Mouse (Mus musculus) right cerebral cortex, postnatal 25 days (tissue): ENCODE data around the gene Sox5.
"Not testable (repeated sequence)": the region's sequence is repeated elsewhere in the genome, so short reads cannot be mapped to it uniquely, and the experiment has no call there.

Experiments
- DNase-seq: peaks from one replicate; pipeline ENCODE4 v3.0.0; 2022

The Sox5 gene

DNA sequence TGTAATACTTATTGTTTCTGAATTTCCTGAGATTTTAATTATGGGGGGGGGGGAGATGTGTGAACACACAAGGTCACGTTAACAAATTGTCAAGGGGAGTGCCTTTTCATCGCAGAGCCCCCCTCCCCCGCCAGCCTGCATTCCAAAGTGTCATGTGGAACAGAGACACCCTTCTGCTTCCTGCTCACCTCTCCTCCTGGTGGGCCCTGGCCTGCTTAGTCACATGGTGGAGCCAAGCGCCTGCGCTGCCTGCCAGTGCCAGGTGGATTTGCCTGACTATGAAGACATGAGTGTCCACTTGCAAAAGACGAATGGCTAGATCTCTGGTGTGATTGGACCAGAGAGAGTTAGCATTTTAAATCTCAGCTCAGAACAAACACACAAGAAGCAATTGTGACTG is 462.1 kb downstream of the Sox5 start:
- no peak for DNase-seq

DNA sequence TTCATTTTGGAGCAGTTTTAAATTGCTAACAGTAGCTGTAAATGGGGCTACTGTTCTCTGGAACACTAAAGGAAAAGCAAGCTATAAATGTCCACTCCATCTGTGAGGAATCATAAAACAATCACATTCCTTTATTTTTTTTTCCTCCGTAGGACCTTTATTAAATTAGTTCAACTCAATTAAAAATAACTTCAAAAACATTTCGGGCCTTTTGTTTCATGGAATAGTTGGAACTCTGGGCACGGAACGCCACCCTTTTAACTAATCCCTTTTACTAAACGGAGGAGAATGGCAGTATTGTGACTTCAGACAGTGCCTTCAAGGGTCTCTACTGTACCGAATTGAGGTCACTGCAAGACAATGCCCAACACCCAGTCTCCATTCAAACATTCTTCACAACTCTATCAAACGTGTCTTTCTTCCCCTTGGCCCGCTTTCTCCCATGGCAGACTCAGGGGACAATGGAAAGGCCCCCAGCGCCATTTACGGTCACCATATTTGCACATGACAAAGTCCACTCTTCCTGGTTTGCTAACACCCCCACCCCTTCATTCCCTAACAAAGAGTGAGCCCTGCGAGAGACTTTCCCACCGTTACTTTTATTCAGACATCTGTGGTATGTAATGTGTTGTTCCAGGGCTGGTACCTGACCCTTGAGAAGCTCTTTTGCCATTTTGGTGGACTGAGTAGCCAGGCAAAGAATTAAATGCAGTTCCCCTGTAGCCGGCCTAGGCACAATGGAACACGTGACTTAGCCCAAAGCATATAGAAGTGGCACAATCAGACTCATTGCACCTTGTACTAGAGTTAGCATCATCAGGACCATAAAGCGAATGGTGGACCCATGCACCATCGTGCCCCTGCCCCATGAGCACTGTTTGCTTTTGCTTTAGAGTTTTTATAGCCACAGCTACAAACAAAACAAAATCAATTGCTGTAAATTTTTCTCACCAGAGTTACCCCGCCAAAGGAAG is 468.7 kb downstream of the Sox5 start:
- no peak for DNase-seq

DNA sequence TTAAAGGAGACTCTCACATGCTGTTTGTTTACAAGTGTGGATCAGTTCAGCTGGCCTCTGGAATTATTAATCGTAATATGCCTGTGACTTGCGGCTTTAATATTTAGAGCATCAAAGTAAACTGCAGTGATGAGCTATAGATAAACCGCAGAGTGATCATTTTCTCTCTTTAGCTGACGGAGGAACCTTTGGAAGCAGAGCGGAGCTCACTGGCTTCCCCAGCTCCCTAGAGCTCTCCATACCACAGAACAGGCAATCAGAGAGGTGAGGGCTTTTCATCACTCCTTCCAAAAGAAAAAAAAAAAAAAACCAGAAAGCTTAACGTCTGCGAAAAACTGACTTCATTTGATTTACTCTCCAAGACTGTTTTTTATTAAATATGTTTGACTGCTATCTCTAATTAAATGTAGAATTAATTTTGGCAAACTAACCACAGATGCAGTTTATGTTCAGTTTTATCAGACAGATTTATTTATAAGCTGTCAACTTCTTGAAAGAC is 469.4 kb downstream of the Sox5 start:
- no peak for DNase-seq

DNA sequence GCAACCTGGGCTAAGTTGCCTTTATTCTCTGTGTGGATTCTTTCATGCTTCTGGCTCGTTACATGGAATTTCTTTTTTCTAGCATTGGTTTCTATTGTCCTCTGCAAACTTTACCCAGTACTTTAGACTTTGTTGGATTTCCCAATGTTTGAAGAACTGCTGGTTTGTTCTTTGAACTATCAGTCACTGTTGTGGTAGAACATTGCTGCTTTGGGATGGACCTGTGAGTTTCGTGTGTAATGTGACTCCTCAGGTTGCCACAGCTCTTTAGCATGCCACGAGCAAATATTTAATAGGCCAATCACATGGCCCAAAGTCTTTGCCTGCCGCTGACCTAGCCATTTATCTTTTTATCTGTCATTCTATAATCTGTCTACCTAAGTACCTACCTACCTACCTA is 470.0 kb downstream of the Sox5 start:
- no peak for DNase-seq

DNA sequence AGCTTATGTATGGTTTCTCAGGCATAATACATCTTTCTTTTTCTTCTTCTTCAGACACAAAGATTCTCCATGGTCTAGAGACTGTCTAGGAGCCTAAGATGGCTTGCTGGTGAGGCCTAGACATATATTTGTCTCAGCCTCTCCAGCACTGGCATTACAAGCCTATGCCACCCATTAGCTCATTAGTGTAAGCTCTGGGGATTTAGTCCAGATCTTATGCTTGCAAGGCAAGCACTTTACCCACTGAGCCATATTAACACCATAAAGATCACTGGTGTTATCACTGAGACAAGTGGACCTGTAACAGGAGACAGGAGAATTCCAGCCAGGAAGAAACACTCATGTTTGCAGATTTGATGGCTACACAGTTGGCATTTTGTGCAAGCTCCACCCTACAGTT is 472.6 kb downstream of the Sox5 start:
- DNase-seq, result no peak

DNA sequence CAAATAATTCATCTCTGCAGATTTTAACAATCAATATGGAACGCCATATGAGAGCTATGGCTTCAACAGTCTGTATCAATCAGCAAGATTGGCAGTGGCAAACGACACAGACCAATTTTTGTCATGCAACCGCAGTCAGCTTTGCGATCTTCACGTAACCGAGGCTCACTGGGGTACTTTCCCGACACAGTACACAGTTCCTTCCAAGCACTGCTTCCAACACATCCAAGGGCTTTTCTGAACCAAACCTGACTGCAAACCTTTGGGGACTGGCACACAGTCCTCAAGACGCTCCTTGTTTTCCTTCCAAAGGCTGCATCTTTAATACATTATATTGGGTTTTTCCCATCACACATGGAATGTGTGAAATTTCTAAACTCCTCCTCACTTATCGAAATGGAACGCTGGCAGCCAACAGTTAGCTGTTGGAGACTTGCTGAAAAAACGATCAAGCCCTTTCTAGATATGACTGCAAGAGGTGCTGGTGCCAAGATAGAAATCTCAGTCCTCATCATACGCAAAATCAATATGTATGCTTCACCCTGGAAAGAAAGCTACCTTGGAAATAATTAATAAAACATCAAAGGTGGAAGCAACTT is 474.1 kb downstream of the Sox5 start:
- DNase-seq, result no peak

DNA sequence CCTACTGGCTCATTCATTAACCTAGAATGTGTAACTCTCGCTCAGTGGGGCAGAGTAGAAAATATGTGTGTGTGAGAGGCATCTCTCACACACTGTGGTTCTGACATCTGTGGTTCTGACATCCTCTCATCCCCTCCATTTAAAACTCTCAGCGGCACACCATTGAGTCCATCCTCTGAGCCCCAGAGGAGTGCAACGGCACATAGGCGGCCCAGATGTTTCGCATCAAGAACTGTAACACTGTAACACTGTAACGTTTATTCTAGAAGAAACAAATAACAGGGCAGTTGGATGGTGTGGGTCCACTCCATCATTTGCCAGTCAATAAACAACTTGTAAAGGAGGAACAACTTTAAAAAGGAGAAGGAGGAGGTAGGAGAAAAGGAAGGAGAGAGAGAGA is 479.0 kb downstream of the Sox5 start:
- no peak for DNase-seq

DNA sequence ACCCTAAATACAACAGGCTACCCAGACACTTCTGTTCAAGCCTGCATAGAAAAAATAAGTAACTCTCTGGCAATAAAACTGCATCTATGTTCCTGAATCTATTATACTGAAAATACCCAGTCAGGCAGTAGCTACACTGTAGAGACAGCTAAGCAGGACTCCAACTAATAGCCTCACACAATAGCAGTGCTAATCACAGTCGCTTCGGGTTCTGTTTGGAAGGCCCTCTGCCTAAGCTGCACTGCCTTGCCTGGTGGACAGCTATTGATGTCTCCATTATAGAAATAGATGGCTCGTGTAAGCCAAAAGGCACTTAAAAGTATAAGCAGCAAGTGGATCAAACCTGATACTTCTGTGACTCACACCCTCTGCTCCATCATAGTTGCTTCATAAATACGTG is 480.7 kb downstream of the Sox5 start:
- no peak for DNase-seq

DNA sequence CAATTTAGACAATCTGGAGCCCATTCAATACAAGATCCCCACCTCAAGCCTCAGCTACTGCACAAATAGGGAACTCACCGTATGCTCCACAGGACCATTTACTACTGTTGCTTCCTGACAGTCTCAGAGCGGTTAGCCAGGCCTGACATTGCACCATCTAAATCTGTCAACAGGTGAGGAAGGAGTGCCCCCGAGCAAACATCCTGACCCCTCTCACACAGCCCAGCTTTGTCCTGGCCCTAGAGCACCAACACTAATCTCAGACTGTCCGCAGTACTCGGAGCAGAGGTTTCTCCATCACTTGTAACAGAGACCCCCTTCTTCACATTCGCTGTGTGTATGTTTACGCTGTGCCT is 482.3 kb downstream of the Sox5 start:
- DNase-seq, result no peak

DNA sequence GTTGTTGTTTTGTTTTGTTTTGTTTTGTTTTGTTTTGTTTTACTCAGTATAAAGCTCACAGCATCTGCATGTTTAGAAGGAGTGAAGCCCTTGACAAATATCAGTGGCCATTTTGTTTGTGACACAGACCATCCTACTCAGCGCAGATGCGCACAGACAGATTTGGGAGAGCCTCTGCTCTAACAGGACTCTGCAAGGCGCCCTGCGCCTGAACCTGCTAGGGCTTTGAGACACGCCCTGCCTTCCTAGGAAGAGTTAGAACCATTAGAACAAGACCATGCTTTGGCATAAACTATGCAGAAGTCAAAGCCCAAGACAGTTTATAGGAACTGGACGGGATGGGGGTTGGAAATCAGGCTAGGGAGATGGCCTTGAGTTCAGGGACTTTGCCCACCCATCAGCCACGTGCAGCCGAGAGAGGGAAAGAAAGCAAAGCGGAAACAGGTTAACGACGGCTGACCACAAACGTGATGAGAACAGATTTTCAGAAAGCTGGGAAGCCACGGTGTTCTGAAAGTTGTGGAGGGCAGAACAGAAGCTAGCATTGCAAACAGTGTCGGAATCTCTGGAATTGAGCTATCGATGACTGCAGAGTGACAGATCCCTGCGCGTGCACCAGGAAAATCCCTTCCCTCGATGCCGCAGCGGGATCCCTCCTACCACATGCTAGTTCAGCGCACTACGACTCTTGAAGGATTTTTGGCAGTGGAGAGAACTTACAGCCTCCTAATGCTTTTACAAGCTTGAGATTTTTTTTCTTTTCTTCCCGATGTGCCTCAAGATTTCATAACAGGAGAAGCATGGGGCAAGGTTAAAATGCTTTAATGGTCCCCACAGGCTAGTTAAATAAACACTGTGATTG is 482.9 kb downstream of the Sox5 start:
- no peak for DNase-seq

DNA sequence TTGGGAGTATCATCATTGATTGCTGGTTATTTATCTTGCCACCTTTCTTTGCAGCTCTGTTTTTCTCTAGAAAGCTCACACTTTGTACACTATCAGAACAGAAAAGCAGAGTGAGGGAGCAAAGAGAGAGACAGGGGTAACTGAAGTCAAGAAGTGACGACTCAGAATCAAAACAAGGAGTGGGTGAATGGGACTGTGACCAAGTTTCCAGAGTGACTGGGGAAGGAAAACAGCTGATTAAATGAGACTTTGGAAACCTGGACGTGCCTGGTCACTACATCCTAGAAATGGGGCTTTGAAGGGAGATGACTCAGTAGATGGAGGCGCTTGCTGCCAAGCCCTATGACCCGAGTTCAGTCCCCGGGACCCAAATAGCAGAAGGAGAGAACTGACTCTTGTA is 483.9 kb downstream of the Sox5 start:
- no peak for DNase-seq

DNA sequence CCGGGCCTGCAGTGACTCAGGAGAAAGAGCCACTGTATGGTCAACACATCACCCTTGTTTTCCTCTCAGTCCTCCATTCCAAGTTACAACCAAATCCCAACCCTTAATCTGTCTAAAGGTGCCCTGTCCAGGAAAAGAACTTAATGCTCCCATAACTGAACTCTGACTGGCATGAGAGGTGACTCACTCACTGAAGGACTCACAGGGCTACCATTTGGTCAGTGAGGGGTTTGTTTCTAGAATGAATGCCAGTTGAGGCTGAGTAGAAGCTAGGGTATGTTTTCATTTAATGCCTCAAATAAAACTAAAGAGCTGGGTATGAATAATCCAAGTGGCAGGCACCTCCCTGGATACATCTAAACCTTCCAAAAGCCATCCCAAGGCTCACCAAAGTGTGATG is 484.6 kb downstream of the Sox5 start:
- DNase-seq, result no peak

DNA sequence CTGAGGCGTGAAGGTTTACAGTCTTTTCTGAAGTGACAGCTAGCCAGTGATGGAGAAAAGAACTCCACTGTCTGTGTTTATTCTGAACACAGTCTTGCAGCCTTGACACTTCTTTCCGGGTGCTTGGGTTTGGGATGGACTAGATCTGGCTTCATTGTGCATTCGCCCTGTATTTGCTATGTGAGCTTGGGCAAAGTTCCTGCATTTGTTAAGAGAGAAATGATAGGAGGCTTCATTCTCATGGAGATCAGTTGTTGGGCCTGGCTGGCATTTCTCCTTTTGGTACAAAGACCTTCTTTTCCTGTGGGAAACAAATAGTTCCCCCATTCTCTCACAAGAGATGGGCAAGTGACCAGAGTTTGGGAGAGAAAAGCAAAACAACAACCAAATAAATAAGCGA is 490.3 kb downstream of the Sox5 start:
- DNase-seq, result no peak

DNA sequence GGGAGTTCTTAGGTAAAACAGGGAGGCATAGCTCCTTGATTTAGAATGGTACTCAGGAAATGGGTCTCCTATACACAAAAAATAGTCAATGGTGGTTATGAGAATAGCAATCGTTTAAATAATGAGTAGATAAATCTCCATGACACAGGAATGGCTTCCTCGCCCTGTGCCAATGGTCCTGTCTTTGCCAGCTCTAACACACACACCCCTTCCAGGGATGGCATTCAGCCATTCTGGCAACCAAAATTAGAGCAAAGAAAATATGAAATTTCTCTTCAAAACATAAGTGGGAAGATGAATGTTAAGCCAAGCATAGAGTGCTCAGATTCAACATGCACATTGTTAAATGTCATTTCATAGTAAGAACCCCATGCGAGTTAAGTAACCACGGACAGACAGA is 495.7 kb downstream of the Sox5 start:
- DNase-seq, result no peak

DNA sequence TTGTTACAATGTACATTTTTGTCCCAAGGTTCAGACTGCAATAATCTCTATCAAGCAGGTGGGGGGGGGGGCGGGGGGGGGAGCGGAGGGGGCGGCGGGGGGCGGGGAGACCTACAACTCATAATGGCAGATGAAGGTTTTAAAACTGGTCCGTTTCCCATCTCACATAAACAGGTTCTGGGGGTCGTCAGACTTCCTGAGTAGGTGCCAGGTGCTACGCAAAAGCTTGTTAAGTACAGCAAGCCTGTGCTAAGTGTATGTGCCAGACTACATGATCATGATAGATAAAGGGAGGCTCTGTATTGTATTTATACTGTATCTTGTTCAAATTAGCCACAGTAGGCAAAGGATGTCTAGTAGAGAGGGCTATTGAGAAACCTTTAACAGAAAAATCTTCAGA is 498.6 kb downstream of the Sox5 start:
- DNase-seq, result no peak

DNA sequence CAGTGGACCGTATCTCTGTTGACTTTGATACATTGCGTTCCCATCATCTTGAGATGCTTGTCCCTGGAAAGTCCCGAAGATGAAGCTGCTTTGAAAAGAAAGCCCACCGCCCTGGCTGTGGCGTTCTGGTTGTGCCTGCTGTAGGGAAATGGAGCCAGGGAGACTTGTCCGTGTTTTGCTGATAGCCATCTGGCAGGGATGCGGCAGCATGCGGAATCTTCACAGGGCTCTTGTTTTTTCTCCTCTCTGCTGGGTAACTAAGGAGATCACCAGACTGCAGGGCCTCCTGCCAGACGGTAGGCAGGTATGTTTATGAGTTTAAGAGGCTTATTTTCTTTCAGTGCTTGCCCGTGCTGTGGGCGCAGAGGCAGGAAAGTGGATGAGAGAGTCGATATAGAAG is 499.0 kb downstream of the Sox5 start:
- peak; percentile 48 for DNase-seq

DNA sequence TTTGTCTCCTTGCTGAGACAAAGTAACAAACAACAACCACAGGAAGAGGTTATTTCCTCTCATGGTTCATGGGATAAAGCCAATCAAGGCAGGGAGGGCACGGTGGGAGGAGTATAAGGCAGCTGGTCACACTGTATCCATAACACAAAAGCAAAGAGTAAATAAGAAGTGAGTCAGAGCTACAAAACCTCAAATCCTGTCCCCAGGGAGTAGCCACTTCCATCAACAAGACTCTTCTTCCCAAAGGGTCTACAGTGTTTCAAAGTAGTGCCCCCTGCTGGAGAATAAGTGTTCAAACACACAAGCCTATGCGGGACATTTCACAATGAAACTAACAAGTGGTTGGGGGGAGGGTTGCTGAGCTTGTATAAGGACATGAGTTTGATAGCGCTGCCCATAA is 500.1 kb downstream of the Sox5 start:
- no peak for DNase-seq

DNA sequence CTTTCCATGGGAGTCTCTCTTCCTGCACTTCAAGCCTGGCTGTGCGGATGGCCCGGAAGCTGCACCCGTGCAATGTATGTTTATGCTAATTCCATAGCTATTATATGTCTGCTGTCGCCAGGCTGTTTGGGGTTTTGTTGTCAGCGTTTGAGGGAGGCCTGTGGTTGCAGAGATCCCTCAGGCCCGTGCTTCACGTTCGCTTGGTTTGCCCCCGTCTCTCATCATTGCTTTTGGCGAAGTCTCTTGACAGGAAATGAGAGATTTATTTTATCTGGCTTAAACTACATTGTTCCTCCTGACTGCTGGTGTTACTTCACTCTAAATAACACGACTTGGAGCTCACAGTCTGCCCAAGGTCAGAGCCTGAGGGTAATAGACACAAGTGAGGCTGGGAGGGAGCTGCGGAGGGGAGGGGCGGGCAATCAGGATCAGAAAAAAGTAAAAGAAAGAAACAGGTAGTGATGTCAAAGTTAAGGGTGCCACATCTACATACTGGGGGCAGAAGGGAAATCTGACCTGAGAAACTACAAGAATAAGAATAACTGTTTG is 503.2 kb downstream of the Sox5 start:
- DNase-seq, result no peak

DNA sequence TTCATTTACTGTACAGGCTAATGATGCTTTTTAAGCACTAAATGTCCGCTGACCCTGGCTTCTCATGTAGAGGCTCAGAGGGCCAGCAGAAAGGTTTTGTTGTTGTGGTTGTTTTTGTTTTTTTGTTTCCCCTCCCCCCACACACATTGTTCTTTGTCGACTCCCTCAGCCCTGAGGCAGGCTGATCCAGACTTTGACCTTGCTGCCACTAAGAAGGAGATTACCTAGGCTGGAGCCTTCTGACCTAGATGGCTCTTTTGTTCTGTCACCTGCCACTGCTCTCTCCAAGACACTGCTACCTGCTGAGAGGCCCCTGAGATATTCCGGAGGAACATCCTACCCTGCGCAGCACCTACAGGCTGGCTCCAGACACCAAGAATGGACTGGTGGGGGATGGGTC is 508.4 kb downstream of the Sox5 start:
- not testable (repeated sequence) for DNase-seq

DNA sequence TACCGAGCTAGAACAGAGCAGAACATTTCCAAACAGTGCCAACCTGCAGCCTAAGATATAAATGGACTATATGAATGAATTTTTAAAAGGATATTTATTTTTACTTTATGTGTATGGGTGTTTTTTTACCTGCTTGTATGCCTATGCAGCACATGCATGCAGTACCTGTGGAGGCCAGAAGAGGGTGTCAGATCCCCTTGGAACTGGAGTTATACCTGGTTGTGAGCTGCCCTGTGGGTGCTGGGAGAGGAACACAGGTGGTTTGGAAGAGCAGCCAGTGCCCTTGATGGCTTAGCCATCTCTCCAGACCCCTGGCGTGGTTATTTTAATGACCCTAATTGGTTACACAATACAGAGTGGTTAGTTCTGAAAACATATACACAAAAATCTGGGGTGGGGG is 510.5 kb downstream of the Sox5 start:
- DNase-seq, result no peak

DNA sequence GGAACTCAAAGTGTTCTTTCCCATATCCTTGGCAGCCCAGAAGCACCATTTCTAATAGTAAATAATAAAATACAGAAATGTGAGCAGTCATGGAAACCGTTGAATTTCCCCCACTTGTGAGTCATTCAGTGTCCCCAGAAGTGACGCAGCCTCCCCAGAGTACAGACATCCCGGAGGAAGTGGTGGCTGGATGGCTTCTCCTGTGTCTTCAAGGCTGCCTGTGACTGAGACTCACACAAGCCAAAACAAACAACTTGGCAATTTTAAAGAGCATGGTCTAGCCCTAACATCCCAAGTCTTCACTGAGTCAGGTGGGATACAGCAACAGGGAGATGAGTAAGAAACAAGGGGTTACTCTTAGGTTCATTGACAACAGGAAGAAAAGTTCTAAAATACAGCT is 511.5 kb downstream of the Sox5 start:
- no peak for DNase-seq

DNA sequence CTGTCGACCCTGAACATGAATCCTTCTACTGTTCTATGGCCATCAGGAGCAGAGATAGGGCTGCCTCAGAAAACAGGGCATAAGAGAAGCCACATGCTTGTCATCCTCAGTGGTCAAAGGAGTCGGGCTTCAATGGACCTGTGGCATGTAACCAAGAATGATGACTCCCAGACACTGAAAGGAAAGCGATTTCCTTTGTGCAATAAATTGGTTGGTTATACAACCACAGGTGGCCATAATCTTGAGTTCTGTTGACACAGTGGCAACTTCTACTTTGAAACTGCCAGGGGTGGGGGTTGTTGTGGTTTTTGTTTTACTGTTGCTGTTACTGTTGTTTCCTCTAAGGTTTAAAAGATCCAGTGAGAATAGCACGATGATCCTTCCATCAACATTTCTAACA is 512.1 kb downstream of the Sox5 start:
- no peak for DNase-seq

DNA sequence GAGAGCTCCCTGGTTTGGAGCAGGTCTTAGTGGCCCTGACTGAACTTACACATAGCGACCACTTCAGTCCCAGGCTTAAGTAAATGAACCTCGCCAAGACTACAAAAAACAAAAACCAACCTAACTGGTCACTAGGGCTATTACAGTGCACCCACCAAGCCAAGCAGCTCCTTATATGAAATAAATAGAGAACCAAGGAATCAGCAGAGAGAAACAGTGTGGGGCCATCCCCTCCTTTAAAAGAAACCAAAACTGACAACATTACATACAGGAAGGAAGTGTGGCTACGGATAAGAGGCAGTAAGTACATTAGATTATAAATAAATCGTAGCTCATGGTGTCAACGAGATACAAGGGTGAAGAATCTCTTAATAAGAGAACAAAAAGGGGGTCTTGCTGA is 516.0 kb downstream of the Sox5 start:
- no peak for DNase-seq
